Mouse (Mus musculus): ENCODE measurements around the gene Dnajc16.

Gene Dnajc16

DNA sequence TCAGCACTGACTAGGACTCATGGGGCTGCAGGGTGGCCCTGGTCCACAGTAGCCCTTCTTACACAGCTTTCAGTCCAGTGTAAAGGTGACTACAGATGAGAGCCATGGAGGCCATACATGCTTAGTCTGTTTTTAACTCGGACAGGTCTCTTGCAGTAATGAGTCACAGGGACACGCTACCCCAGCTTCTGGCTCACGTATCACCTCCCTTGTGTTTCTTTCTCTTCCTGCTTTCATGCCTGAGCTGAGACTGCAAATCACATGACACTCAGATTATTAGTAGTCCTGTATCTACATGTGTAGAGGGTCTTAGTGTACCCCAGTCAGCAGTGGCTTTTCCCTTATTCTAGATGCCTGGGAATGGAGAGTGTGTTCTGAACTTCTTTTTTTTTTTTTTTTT lies 25.7 kb downstream of the Dnajc16 start:
- DNase-seq (ENCODE audit: low spot score in 2 of 2): no peak

DNA sequence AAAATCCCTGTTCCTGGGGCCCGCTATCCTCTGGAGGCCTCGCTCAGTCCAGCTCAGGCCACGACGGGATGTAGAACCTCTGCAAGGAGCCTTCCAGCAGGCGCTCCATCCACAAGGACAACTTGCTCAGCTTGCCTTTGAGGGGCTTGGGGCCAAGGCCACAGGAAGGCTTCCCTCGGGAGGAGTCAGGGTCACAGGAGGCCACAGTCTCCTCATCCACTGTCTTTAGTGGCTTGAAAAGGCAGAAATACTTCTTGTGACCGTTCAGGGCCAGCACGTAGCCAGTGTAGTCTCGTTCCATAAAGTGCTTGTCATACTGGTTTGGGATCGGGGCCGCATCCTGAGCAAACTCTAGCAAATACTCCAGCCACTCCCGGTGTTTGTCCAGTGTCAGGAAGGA lies 27.3 kb downstream of the Dnajc16 start:
- no peak for DNase-seq (ENCODE audit: low spot score in 2 of 2)

DNA sequence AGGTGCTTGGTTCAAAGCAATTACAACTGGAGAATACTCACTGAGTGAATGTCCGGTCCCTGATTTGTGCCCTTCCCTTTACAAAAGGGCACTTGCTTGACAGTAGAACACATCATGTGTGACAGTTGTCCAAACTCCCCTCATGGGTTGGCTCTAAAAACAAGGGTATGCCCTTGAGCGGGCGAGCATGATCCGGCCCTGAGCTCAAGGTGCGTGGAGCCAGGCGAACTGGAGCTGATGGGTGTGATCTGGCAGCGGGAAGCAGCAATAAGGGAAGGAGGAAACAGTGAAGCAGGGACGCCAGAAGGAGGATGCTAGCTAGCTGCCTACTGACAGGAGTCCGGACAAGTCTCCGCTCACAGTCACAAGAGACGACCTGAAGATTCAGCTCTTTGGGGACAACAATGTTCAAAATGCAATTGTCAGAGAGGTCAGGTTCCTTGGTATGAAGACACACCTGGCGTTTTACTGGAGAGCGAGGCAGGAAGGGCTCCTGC lies 28.6 kb downstream of the Dnajc16 start:
- no peak for DNase-seq (ENCODE audit: low spot score in 2 of 2)

DNA sequence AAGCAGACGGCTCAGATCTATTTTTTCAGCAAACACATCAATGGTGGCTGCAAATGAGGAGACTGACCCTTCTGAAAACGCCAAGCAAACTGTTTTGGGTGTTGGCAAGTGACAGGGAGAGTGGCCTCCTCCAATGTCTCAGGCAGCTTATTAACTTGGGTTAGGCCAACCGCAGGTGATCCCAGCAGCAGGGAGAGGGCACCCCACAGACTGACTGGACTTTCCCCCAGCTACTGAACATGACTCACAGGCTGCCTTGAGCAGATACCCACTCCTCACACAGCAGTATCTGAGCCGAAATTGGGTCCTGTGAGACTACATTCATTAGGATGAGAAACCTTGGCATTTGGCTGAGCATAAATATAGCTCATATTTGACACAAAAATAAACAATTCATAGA lies 29.8 kb downstream of the Dnajc16 start:
- DNase-seq (ENCODE audit: low spot score in 2 of 2): no peak

DNA sequence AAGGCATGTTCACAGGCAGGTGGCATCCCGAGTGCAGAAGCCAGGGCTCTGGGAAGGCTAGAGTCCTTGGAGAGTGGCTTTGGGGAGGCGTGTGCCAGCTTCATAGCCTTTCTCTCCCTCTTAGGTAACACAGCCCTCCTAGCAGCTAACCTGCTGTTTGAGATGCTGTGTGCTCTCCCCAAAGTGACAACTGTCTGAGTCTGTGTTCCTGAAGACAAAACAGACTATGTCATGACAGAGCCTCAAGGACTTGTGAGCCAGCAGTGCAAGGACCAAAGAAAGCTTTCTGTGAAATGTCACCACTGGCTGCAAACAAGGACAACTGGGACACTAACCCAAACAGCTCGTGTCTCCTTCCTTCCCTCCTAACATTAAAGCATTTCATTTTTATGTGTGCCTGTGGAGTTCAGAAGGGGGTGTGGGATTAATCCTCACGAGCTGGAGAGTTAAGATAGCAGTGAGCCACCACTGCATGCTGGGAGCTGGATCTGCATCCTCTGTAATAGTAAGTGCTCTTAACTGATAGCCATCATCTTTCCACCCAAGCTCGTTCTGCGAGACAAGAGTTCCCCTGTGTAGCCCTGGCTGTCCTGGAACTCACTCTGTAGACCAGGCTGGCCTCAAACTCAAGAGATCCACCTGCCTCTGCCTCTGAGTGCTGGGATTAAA lies 31.7 kb downstream of the Dnajc16 start:
- no peak for DNase-seq (ENCODE audit: low spot score in 2 of 2)

DNA sequence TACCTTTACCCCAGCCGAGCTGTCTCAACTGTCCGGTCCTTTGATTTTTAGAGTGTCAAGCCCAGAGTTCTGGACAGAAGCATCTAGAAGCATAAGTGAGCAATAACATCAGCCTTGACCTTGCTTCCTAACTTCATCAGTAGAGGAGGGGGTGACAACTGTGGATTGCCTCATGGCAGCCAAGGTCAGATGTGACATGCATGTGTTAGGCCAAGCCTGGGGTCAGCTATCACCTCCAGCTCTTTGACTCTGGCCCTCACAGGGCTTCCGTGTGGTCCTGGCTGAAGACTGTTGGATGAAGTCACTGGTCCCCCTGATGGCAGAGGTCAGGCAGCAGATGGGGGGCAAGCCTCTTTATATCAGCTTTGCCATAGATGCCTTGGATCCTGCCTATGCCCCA lies 33.6 kb downstream of the Dnajc16 start:
- no peak for DNase-seq (ENCODE audit: low spot score in 2 of 2)

DNA sequence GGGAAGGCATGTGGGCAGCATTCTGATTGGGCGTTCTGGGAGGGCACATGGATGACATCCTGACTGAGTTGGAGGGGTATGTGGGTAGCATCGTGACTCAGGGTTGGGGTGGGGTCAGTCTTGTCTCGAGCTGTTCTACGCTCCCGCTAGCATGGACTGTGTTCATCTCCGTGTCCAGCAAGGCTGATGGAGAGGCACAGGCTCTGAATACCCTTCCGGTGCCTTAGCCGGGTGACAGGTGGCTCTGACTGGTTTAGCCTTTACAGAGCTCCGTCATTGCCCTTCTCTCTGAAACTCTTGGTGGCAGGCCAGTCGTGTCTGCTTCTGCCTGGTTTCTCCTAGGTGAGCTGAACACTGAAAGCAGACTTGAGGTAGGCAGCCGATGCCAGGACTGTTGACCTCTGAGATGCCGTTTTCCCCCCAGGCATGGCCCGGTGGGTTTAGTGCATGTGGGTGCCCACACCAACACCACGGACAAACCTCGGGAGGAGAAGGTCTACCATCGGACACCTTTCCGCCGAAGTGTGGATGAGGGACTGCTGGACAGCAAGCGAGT lies 35.3 kb downstream of the Dnajc16 start:
- no peak for DNase-seq (ENCODE audit: low spot score in 2 of 2)

DNA sequence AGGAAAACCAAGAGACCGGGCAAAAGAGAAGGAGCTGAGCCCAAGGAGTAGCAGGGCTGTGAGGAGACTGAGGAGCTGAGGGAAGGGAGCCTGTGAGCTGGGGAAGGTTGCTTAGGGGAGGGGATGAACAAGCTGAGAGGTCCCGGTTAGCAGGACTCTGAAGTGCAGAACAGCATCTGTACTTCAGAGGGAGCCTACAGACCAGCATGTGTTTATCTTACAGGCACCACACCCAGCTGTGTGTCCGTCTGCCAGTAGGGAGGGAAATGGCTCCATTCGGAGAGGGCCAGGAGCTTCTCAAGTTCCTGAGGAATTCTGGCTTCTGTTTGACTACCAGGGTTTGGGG lies 38.7 kb downstream of the Dnajc16 start:
- no peak for DNase-seq (ENCODE audit: low spot score in 2 of 2)

DNA sequence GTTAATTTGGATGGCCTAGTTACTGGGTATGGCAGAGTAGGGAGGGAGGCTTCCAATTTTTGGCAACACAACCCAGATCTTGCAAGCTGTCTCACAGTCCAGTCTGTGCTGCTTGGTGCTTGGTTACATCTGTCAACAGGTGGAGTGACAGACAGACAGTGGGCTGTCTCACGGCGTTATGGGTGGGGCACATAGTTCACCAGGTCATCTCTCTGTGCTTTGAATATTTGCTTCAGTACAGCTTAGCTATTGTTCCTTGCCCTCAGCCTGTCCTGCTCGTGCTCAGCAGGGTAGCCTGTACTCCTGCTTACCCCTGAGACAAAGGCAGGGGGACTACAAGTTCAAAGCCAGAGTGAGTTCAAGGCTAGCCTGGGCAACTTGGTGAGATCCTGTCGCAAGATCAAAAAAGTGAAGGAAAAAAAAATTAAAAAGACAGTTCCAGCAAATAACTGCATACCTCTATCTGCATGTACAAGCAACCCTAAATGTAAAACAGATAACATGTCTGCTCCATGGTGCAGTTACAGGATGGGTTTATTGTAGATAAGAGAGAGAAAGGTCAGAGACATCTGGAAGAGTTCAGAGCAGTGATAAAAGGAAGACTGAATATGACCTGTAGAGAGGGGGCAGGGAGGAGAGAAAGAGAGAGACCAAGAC lies 39.2 kb downstream of the Dnajc16 start:
- no peak for DNase-seq (ENCODE audit: low spot score in 2 of 2)

DNA sequence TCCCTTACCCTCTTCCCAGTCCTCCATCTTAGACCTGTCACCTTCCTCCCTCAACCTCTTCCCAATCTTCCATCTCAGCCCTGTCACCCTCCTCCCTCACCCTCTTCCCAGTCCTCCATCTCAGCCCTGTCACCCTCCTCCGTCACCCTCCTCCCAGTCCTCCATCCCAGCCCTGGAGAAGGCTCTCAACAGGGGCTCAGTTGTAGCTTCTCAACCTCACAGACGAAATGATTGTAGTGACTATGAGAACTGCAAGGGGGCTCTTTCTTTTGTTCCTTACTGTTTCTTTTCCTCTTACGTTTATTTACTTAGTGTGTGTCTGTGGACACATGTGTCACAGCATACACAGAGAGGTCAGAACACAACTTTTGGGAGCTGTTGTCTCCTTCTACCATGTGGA lies 39.9 kb downstream of the Dnajc16 start:
- no peak for DNase-seq (ENCODE audit: low spot score in 2 of 2)

DNA sequence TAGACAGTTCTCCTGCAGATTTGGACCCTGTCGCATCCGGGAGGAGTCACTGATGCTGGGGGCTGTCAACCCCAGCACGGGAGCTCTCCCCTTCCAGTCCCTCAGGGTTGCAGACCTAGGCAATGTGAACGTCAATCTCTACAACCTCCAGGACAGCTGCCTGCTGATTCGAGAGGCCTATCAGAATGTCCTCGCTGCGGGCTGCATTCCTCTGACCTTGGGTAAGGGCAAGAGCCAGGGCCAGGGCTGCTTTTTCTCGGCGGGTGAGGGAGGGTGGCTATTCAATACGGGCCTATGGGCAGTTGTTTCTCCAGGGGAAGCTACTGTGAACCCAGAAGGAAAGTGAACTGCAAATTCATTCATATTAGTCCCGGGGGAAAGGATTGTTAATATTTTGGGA lies 41.2 kb downstream of the Dnajc16 start:
- DNase-seq (ENCODE audit: low spot score in 2 of 2): no peak

DNA sequence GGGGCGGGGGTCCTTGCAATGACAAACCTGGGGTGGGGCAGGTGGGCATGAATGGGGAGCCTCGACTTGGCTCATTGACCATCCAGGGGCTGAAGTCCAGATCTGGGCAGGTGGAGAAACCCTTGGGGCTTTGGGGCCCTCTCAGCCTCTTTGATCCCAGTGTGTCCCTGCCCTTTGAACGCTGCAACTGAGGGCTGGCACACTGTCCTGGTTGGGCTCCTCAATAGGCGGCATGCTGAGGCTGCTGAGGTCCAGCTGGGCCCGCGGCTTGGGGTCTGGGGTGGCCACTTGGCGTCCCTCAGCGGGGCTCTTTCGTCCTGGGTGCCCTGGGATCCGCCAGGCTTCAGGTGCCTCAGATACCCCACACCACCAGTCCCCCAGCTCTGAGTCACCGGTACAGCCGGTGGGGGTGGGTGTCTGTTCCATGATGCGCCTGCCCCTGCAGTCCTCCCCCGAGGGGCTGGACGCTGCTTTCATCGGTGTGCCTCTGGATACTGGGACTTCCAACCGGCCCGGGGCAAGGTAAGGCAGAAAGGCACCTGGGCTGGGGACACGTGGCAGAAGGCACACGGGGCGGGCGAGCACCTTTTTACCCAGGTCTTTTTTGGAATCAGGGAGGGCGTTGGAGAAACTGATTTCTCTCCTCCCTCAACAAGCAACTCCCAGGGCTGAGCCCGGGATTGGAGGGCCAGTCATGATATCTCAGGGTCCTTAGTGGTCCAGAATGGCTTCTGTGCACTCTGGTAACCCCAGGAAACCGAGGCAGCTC lies 44.0 kb downstream of the Dnajc16 start, which contains the start of gene Agmat:
Gene Agmat (plus strand): TSS at position 95 of the 769 bp plus-strand sequence.
- no peak for DNase-seq (ENCODE audit: low spot score in 2 of 2)

DNA sequence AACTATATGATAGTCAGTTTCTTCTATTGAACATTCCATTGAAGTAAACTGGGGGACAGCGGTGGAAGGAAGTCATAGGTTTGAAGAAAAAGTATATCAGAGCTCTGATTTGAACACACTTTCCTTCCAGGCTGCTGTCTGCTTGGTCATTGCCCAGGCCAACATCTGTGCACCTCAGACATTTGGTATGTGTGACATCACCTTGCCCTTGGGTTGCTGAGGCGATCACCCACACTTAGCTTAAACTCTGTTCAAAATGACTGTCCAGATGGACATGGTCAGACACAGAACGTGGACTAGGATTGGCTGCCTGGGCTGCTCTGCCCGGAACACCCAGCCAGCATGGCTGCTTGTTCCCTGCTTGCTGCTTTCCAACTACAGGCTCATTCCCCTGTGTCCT lies 48.4 kb downstream of the Dnajc16 start:
- DNase-seq (ENCODE audit: low spot score in 2 of 2): no peak

DNA sequence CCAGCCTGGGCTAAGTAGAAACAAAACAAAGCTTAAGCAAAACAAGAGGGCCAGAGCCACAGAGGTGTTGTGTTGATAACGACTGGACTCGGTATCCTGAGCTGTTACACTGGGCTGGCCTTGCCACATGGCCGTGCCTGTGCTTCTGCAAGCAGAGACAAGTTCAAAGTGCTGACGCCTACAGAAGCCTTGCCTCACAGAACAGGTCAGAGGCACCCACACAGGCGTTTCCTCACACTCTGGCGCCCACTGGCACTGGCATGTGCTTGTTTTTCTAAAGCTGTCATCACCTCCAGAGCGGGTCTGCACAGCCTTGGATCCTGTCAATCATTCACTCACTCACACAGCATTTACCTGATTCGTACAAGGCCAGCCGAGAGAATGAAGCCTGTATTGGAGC lies 48.9 kb downstream of the Dnajc16 start:
- no peak for DNase-seq (ENCODE audit: low spot score in 2 of 2)

DNA sequence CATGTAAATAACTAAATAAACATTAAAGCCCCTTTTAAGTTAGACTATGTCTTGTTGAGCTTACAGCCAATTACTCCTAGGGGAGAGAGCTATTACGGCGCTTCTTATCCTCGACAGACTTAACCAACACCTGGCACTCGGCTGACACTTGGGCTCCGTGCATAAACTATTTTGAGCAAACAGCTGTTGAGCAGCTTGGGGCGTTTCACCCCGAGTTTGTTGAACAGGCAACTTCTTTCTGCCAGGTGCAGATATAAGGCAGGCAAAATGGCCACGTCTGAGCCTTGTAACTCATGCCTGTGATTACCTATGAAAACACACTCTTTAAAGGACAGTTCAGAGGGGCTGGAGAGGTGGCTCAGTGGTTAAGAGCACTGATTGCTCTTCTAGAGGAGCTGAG lies 52.7 kb downstream of the Dnajc16 start:
- no peak for DNase-seq (ENCODE audit: low spot score in 2 of 2)

DNA sequence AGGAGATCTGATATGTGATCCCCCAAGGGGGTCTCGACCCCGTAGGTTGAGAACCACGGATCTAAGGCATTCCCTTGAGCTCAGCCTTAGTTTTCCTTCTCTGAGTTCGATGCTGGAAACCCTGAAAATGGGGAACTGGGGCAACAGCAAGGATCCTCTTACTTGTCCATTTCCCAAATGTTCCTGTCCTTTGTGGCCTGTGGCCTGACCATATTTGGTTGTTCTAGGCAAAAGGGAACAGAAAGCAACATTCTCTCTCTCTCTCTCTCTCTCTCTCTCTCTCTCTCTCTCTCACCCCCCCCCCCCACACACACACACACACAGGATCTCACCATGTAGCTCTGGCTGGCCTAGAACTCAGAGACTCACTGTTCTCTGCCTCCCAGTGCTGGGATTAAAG lies 53.9 kb downstream of the Dnajc16 start:
- DNase-seq (ENCODE audit: low spot score in 2 of 2): no peak

DNA sequence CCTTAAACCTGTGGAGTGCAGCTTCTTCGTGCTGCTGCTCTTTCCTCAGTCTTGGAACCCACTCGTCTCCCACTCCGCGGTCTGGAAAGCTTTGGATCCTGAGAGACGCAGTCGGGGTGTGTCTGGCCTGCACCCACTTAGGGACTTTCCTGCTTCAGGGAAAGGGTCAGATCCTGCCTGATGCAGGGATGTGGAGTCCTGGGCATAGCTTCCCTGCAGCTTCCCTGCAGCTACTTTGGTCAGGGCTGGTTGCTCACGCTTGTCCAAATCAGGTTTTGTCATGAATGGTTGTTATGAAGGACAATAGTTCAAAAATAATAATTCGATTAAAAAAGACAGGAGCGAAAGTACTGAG lies 55.5 kb downstream of the Dnajc16 start:
- no peak for DNase-seq (ENCODE audit: low spot score in 2 of 2)

DNA sequence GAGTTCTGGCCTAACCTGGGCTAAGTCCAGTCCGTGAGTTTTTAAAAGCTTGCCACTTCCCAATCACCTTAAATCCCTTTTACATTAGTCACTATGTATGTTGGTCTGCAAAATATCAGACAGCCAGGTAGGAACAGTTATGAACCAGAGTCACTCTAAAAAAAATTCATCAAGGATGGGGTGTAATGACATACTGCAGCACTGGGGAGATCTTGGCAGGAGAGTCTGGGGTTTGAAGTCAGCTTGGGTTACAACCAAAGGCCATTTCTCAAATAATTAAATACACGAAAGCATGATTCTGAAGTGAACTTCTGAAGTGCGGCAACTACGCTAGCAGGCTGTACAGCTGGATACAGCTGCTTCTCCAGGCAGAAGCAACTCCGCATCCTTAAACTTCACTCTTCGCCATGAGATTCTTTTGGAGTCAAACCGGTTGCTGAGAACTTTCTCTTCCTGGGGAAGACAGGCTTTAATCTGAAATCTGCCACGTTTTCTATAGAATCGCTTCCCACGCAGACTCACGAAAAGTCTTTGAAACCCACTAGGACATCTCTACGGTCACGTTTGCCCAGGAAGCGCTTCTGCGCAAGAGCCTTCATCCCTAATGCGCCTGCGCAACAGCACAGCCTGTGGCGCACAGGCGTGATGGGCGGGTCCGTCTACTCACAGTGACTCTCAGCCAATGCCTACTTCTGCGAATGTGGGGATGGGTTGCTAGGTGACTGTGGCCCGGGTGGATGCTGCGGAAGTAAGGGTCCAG lies 56.1 kb downstream of the Dnajc16 start:
- peak; percentile 93 to 97 for DNase-seq (ENCODE audit: low spot score in 2 of 2)

DNA sequence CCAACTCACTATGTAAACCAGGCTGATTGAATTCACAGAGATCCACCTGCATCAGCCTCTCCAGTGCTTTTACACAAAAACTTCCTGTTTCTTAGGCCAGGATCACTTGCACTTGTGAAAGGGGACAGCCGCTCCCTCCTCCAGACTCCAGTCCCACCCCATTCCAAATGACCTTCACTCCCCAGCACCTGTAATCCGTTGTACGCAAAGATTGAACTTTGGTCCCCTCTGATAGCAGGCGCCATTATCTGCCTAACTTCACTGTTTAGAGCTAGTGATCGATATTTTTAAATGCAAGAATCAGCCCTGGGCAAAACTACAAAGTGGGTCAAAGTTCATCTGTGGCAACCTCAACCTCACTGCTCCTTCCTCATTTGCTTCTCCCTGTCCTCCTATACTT lies 59.0 kb downstream of the Dnajc16 start:
- no peak for DNase-seq (ENCODE audit: low spot score in 2 of 2)

DNA sequence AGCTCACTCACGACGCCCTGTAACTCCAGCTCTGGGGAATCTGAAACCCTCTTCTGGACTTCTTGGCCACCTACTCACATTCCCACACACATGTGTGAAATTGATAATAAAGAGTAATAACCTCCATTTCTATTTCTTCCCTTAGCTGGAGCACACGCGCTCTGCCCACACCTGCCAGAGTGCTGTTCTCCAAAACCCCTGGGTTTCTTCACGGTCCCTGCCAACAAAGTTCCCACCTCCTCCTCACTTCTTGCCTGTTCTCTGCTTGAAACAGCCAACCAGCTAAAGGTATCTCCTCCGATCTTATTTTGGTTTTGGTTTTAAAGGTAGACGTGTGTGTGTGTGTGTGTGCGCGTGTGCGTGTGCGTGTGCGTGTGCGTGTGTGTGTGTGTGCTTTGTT lies 60.3 kb downstream of the Dnajc16 start:
- peak; percentile 43 to 49 for DNase-seq (ENCODE audit: low spot score in 2 of 2)

DNA sequence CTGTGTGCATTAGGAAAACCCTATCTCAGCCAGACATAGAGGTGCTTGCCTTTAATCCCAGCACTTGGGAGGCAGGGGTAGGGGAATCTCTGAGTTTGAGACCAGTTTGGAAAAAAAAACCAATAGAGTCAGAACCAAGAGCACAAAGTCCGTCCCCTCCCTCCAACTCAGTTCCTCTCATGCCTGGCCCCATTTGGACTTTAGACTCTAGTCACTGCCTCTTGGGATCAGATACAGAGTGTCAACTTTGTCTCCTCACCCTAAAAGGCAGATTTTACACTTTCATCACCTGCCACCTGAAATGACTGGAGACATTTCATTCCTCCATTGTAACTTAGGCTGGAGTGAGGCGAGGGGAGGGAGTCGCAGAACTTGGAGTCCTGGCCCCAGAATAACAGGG lies 61.5 kb downstream of the Dnajc16 start:
- DNase-seq (ENCODE audit: low spot score in 2 of 2): no peak

DNA sequence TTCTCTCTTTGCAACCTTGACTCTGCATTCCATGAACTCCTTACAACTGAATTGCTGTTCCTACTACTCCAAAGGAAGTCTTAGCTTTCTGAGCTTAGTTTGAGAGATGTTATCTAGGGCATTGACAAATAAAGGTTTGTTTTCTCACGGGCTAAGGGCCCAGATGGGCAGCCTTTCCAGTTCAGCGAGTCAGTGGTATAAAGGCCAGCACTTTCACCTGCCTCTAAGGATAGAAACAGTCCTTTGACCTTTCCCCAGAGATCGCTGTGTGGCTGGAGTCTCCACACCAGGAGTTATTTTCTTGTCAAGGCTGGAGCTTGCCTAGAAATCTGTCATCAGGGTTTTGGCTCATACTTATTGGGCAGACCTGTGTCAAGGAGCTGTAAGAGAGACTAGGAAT lies 65.0 kb downstream of the Dnajc16 start:
- no peak for DNase-seq (ENCODE audit: low spot score in 2 of 2)

Measured in frontal cortex, postnatal 36 days (tissue).